Mouse (Mus musculus) 416B (cell line): ENCODE measurements around the gene Hip1.
"Not testable (repeated sequence)": the region's sequence is repeated elsewhere in the genome, so short reads cannot be mapped to it uniquely, and the experiment has no call there.

Experiments
- DNase-seq: peaks from one replicate; pipeline ENCODE4 v3.0.0; 2011; ENCODE audit warnings: low read depth

The Hip1 gene

GRCm38 (mm10) chr5:135489695-135490294, 55.1 kb downstream of the Hip1 start:
- no peak for DNase-seq

- peak; percentile 78 for DNase-seq
Measured at GRCm38 (mm10) chr5:135488881-135489694, 55.8 kb downstream of the Hip1 start.

GRCm38 (mm10) chr5:135488222-135488880, 56.6 kb downstream of the Hip1 start:
- no peak for DNase-seq

GRCm38 (mm10) chr5:135485289-135485688, 59.6 kb downstream of the Hip1 start:
- DNase-seq, result no peak

GRCm38 (mm10) chr5:135483865-135484264, 61.1 kb downstream of the Hip1 start:
- DNase-seq, result not testable (repeated sequence)

- no peak for DNase-seq
Measured at GRCm38 (mm10) chr5:135478877-135479600, 65.9 kb downstream of the Hip1 start.

- DNase-seq, result peak; percentile 39
Measured at GRCm38 (mm10) chr5:135476199-135476598, 68.7 kb downstream of the Hip1 start.

GRCm38 (mm10) chr5:135472405-135472804, 72.5 kb downstream of the Hip1 start:
- DNase-seq, result no peak

GRCm38 (mm10) chr5:135471747-135472146, 73.2 kb downstream of the Hip1 start:
- no peak for DNase-seq

GRCm38 (mm10) chr5:135468280-135468679, 76.6 kb downstream of the Hip1 start:
- DNase-seq, result peak; percentile 38

GRCm38 (mm10) chr5:135465833-135466291, 79.1 kb downstream of the Hip1 start:
- DNase-seq, result no peak

GRCm38 (mm10) chr5:135463380-135463779, 81.5 kb downstream of the Hip1 start:
- peak; percentile 55 for DNase-seq

GRCm38 (mm10) chr5:135460833-135461173, 84.1 kb downstream of the Hip1 start:
- DNase-seq, result no peak

- no peak for DNase-seq
Measured at GRCm38 (mm10) chr5:135460152-135460832, 84.6 kb downstream of the Hip1 start.

- DNase-seq, result peak; percentile 61
Measured at GRCm38 (mm10) chr5:135459486-135459885, 85.4 kb downstream of the Hip1 start.

- no peak for DNase-seq
Measured at GRCm38 (mm10) chr5:135457961-135458360, 87.0 kb downstream of the Hip1 start.

GRCm38 (mm10) chr5:135456515-135456914, 88.4 kb downstream of the Hip1 start:
- no peak for DNase-seq

GRCm38 (mm10) chr5:135454256-135454655, 90.7 kb downstream of the Hip1 start:
- DNase-seq, result no peak

GRCm38 (mm10) chr5:135451559-135451958, 93.4 kb downstream of the Hip1 start:
- DNase-seq, result not testable (repeated sequence)

- DNase-seq, result no peak
Measured at GRCm38 (mm10) chr5:135451100-135451499, 93.8 kb downstream of the Hip1 start.

- no peak for DNase-seq
Measured at GRCm38 (mm10) chr5:135445755-135446154, 99.2 kb downstream of the Hip1 start.

- DNase-seq, result no peak
Measured at GRCm38 (mm10) chr5:135442430-135442829, 102.5 kb downstream of the Hip1 start.
